Mouse (Mus musculus): ENCODE results near the gene Pde1c. TPM values are rescaled to one million over a fixed set of nuclear protein-coding genes. Genes with fewer than 3 reads are reported as not detected.

Gene Pde1c
- polyA plus RNA-seq, 1 experiment from 2014 or later = 1.4 TPM

DNA sequence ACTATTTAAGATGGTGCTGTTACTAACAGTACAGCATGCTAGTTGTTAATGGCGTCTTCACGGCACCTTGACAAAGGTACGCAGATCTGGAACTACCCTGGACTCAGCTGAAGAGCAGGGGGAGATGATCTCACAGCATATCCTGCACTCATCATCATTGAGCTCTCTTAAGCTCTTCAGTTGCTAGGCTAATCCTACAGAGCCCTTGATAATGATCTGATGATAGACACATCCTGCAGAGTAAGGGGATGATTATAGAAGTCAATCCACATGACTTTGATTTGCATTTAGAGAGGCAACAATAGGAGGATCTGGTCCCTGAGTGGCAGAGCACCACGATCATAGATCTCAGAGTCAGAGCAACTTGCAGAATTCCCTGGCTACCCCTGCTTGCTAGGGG is 236.8 kb downstream of the Pde1c start:
- DNase-seq (ENCODE audit: low spot score) = no peak

DNA sequence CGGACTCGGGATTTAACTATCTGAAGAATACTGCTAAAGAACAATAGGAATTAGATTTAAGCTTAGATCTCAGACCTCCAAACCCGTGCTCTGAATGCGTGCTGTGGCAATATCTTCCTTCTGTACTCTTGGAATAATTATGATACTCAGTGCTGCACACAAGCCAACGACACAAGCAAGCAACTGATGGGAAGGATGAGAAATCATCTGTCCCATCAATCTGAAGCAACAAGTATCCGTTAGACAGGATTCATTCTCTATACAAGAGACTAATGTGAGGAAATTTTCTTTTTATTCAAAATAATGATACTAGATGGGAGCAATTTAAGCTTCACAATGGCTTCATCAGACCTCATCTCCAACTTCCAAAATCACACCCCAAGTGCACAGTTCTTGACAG is 237.5 kb downstream of the Pde1c start:
- DNase-seq (ENCODE audit: low spot score) = no peak

DNA sequence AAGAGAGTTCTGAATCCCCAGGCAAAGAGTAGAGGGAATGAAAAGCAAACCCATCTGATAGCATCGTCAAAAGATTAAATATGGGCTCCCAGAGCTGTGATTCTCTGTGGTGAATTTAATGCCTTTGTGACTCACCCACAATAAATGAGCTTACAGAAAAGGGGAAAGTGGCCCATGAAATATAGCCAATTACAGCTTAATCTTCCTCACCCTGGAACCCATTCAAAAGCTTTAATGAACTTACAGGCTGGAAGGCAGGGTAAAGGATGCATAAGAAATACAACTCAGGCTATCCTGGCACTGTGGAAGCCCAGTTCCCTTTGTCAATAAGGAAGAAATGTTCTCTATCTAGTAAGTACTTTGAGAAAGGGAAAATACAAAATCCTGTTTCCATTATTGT is 240.8 kb downstream of the Pde1c start:
- no peak for DNase-seq (ENCODE audit: low spot score)

DNA sequence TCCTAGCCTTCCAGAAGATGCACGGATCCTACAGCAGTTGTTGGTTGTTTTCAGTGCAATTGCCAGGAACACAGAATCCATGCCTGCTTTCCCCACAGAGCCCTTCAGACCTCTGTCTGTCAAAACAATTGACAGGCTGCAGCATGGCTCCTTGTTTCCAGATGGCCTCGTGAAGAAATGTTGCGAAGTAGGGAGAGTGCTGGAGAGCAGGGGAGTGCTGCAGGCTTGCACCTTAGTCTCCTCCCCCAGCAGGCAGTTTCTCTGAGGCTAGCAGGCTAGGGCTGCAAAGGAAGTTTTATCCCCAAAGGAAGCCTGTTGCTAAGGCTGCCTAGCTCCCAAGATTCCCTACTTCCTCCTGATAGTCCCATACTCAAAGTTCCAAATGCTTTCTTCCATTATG is 246.1 kb downstream of the Pde1c start:
- DNase-seq (ENCODE audit: low spot score) = no peak

DNA sequence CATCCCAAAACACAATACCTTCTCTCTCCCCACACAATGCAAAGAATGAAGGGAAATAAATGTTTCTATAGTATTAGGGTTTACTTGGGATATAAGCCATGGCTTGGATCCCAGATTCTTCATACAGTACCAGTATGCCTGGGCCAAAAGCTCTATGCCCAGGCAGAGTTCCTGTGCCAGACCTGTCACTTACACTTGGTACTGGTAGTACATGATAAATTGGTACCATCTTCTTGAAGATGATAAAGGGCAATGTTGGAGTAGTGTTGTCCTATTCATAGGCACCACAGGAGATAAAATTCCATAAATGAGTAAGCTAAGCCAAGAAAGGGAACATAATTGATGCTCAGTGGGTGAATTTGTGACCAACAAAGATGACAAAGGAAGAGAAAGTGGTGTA is 258.6 kb downstream of the Pde1c start:
- no peak for DNase-seq (ENCODE audit: low spot score)

DNA sequence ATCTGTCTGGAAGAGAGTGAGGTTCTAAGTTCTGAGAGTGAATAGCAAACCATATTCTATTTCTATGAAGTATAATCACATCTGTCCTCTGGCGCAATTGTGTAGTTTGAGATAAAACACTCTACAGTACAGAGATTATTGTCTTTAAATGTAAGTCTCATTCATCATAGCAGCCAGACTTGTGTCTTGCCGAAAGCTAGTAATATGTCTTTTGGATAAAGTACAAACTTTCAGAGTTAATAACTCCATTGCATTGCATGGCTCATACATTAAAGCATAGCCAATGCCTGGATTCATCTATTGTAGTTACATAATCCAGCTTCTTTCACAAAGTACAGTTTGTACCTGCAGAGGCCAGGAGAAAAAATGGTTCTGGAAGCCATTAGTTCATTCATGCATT is 262.8 kb downstream of the Pde1c start:
- no peak for DNase-seq (ENCODE audit: low spot score)

DNA sequence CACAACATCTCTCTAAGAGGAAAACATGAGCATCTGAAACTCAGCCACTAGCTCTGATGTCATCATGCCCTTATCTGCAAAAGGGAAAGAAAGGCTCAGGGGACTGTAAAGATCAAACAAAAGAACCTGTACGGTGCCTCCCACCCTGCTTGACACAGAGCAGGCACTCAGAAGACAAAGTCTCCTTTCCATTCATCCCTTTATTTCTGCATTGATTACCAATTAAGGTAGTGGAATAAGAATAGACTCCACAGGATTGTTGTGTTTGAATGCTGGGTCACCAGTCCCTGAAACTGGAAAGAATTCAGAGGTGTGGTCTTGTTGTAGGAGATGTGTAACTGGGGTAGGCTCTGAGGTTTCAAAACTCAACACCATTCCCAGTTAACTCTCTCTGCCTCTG is 276.7 kb downstream of the Pde1c start:
- no peak for DNase-seq (ENCODE audit: low spot score)

DNA sequence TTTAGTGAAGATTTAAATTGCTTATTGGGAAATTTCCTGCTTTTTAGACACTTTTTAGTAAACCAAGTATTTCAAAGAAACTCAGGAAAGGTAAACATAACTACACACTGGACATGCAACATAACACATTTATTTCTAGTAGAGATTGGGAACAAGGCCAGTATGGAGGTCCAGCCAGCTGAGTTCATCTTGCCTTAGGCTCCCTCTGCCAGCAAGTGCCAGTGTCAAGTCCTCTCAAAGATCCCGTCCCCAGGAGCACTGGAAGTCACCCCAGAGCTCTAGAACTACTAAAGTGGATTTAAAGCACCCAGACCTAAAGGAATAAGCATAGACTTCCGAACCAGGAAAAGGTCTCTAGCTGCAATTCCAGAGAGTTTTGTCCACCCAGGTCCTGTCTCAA is 279.6 kb downstream of the Pde1c start:
- no peak for DNase-seq (ENCODE audit: low spot score)

DNA sequence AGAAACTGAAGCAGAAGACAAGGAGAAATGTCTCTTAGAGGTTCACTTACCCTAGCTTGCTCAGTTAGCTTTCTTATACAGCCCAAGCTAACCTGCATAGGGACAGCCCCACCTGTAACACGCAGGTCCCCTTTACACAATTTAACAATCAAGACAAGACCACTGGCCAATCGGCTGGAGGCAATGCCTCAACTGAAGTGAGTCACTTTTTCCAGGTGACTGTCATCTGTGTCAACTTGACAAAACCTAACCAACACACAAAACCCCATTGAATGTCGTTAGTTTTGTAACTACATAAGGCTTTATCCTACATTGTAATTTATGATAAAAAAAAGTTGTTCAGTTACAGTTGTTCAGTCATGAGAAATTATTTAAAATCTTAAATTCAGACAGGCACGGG is 284.1 kb downstream of the Pde1c start:
- no peak for DNase-seq (ENCODE audit: low spot score)

DNA sequence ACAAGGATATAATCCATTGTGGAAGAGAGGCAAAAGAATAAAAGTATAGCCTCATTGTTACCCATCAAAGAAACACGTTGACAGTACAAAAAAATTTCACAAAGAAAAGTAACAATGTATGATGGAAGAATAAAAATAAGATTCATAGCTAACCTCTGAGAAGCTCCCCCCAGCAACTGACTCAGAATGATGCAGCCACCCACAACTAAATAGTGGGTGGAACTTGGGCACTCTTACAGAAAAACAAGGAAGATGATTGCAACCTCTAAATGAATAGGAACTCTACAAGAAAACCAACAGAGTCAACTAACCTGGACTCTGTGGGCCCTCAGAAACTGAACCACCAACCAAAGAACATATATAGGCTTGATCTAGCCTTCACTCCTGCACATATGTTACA is 293.4 kb downstream of the Pde1c start:
- no peak for DNase-seq (ENCODE audit: low spot score)

DNA sequence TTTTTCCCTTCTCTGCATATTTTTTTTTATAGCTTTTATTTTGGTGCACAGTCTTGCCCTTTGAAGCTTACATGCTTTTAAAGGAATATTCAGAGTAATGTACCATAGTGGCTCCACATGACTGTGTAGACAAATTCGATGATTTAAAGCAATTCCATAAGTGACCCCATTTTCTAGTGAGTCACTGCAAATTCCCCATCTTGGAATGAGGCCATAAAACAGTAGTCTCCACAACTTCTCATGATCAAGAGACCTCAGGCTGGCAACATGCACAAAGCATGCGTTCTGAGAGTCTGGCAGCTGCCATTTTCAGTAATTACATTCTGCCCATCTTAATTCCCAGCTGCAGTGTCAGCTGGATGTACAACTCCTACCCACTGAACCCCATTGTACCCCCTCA is 297.2 kb downstream of the Pde1c start:
- DNase-seq (ENCODE audit: low spot score) = no peak

DNA sequence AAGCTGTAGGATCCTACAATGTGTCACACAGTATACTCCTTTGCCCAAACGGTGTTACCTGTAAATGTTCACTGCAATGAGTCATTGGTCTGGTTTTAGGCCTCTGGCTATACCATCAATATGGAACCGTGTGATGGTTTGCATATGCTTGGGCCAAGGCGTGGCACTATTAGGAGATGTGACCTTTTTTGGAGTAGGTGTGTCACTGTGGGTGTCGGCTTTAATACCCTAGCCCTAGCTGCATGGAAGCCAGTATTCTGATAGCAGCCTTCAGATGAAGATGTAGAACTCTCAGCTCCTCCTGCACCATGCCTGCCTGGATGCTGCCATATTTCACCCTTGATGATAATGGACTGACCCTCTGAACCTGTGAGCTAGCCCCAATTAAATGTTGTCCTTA is 304.4 kb downstream of the Pde1c start:
- no peak for DNase-seq (ENCODE audit: low spot score)

DNA sequence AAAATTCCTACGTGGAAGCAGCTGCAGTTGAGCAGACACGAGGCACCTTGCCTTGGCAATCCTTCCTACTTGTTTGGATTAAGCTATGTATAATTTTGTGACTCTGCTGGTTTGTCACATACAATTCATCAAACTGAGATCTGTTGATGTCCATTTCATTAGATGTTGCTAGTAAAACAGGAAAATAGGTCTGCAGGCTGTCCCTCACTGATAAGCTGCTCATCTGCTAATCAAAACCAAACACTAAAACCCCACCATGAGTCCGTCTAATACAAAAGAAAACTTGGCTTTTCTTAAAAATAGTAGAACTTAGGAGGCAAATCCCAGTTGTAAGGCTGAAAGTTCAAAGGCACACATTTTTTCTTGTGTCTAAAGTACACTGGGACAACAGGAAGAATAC is 308.8 kb downstream of the Pde1c start:
- no peak for DNase-seq (ENCODE audit: low spot score)

DNA sequence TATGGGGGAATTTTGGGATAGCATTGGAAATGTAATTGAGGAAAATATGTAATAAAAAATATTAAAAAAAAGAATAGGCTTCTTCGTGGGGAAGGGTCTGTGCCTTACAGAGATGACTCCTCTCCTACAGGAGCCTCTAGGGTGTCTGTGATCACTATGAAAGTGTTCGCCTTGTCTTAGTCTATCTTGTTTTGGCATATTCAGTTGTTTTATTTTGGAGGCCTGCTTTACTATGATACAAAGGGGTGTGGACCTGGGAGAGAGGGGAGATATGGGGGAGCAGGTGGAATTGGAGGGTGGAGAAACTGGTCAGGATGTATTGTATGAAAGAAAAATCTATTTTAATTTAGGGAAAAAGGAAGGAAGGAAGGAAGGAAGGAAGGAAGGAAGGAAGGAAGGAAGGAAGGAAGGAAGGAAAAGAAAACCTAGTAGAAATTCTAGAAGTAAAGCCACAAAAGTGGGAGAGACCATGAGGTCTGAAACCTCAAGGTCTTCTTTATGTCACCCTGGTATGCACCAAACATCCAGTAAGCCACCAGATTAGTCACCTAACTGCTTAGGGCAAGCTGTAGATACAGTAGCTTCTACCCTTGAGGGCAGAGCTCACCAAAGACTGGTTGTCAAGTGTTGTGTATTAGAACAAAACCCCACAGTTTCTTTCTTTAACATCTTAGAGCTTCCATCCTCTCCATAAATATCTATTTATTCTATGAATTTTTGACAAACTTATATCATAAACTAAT is 311.2 kb downstream of the Pde1c start:
- DNase-seq (ENCODE audit: low spot score) = no peak

DNA sequence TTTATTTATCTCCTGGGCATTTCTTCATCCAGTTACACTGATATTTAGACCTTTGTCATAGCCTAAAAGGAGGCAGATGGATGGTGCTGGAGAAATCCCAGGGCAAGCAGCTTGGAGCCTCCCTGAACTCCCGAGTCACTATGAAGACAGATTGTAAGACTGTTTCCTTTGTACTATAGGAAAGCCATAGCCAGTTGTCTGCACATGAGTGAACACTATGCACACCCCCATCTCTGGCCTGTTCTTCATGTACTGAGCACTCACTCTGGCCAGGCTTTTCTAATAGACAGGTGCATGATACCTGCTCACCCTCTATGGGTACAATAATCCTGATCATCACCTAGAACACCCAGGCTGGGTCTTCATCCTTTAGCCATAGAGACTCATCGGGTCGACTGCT is 318.8 kb downstream of the Pde1c start:
- DNase-seq (ENCODE audit: low spot score) = no peak

DNA sequence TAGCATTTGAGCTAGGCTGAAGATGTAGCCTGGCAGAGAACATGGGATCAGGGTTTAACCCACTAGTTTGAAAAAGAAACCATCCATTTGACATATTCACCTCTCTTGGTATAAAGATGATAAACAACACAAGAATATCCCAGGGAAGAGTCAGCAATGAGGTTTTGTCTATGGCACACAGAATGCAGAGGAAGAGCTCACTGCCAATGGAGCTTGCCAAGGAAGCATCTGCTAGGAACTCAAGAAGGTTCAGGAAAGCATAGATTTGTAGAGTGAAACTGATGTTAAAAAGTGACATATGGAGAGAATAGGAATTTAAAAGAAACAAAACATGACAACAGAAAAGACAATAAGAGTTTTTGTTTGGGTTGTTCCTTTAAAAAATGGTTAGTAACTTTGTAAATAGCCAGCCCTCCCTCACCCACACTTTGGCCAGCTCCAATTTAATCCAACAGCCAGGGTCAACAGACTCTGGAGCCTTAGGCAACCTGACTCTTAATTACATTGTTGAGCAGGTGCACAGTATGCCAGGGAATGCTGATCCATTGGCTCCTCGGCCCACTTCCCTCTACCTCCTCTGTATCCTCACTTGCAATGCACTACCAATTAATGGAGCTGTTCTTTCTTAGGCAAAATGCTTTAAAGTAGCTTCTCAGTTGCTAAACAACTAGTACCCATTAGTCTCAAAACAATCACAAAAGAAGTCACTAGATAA is 377.3 kb downstream of the Pde1c start:
- no peak for DNase-seq (ENCODE audit: low spot score)

DNA sequence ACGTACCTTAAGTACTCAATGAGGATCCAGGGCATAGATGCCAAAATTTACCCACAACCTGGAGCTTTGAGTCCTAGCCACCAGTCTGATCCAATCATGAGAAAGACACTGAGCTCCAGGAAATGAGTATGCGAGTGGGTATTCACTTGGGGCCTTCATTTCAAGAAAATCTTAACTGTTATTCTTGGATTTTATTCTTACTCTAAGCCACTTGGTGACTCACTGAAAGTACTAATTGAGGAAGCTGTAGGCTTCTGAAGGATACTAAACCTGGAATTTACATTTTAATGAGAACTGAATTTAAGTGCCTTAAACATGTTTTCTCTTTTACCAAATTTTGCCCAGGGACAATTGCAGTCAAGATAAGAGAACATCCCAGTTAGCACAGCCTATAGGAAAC is 392.4 kb downstream of the Pde1c start:
- no peak for DNase-seq (ENCODE audit: low spot score)

DNA sequence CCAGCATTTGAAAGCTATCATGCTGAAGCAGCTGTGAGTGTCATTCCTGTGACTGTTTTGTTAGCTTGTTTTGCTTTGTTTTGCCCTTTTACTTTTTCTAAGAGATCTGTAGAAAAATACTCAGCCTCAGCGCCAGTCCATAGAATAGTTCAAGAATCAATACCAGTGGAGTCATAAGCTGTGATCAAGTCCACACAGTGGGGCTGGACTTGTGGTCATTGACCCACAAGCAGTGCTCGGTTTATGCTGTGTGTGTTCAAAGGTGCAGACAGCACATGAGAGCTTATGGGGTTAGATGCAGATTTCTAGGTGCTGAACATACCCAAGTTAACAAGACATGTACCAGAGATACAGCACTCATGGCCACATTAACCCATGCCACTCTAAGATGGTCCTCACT is 396.7 kb downstream of the Pde1c start:
- no peak for DNase-seq (ENCODE audit: low spot score)

DNA sequence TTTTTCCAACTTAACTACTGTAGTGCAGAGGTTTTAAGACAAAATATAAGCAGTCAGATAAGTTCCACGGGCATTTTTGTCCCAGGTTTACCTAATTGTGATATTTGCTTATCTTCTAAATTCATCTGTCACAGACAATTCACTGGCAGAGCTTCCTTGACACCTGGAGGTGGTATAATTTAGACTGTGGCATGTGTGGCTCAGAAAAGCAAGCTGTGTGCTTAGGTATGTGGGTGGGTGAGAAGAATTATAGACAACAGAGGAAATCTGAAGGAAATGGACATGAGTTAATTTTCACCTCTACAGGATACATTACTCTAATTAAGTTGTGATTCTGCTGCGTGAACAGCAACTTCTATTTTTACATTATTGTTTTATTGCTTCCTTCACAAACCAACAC is 400.2 kb downstream of the Pde1c start:
- no peak for DNase-seq (ENCODE audit: low spot score)

DNA sequence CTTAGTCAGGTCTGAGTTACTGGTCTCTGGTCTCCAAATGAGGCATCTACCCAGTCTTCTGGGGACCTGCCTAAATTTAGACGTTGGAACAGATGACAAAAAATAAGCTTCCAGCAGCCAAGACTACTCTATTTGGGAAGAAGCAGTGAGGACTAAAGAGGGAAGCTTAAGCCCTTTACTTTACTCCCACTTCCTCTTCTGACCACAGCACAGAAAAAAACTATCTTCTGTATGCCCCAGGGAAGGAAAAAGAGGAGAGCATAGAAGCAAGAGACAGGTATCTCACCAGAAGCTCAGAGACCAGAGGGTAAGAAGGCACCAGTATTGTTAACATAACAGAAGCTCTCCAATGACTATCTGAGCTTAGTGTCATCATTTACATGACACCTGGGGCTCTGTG is 410.7 kb downstream of the Pde1c start:
- no peak for DNase-seq (ENCODE audit: low spot score)

DNA sequence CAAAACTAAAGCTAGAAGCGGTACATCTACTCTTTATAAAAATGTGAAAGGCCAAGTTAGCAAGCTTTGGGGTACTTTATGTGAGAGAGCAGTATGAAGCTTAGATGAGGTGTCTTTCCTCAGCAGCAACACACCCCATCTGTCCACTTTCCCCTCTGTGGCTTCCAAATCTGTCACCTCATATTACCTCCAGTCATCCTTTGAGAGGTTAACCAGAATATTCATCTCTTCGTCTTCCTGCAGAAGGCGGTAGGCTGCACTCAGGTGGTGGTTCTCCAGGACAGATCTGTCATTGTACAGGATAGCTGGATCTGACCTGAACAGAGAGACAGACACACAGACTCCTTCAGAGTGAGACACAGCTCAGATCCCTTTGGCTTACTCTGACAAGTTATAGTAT is 412.1 kb downstream of the Pde1c start:
- no peak for DNase-seq (ENCODE audit: low spot score)

DNA sequence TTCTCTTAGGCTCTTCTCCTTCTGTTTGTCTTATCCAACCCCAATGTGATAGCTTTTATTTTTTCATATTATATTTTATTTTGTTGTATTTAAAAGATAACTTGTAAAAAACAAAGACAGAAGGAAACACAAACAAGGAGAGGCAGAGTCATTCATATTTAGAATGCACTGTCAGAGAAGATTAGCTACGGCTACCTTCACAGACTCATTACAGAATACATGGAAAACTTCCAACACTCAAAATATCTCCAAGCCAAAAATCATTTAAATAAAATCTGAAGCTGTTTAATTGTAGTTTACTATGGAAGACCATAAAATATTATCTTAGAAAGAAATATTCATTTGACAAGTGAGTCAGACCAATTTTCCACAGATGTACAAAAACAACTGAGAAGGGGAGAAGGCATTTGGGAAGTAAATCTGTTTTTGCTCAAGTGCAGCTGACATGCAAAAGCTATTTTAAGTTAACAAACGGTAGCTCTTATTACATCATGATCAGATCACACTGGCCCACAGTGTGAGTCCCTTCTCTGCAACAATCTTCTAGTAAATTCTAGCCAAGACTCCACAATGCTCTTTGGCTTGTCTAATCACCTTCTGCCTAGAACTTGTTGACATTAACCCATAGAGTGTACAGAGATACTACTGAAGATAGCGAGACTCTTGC is 438.3 kb downstream of the Pde1c start:
- no peak for DNase-seq (ENCODE audit: low spot score)
